Mouse (Mus musculus) liver, embryonic 12.5 days (tissue): ENCODE results near the gene Tom1l2. TPM values are rescaled to one million over a fixed set of nuclear protein-coding genes. Genes with fewer than 3 reads are reported as not detected.

ENCODE experiments used
- ATAC-seq: fragments of 200-750 bp; cut with Nextera tagmentation; 2 replicates; pipeline ENCODE4 v1.8.0; 2017; ENCODE audit warnings: moderate number of reproducible peaks, mild to moderate bottlenecking, moderate library complexity
- H3K27ac ChIP-seq: fragments of 300-500 bp; sonication (generic); 2 replicates; pipeline ENCODE4 v1.5.1; 2016; ENCODE audit warnings: mild to moderate bottlenecking
- H3K27me3 ChIP-seq: fragments of 300-500 bp; sonication (generic); replicated peaks from 2 replicates; pipeline ENCODE4 v1.6.1; 2016; ENCODE audit warnings: mild to moderate bottlenecking, moderate library complexity
- H3K36me3 ChIP-seq: fragments of 300-500 bp; sonication (generic); 2 replicates; pipeline ENCODE4 v1.6.1; 2016; ENCODE audit warnings: mild to moderate bottlenecking, moderate library complexity
- H3K4me1 ChIP-seq: fragments of 300-500 bp; sonication (generic); 2 replicates; pipeline ENCODE4 v1.6.1; 2016
- H3K4me2 ChIP-seq: fragments of 300-500 bp; sonication (generic); 2 replicates; pipeline ENCODE4 v1.6.1; 2016; ENCODE audit warnings: mild to moderate bottlenecking, moderate library complexity
- H3K4me3 ChIP-seq: fragments of 300-500 bp; sonication (generic); 2 replicates; pipeline ENCODE4 v1.5.1; 2016; ENCODE audit warnings: mild to moderate bottlenecking, moderate library complexity
- H3K9ac ChIP-seq: fragments of 300-500 bp; sonication (generic); 2 replicates; pipeline ENCODE4 v1.6.1; 2016; ENCODE audit warnings: mild to moderate bottlenecking, moderate library complexity
- H3K9me3 ChIP-seq: fragments of 300-500 bp; sonication (generic); replicated peaks from 2 replicates; pipeline ENCODE4 v1.6.1; 2016; ENCODE audit warnings: mild to moderate bottlenecking, moderate library complexity
- WGBS: fragments of 180-500 bp; shearing (Covaris S2); methylation state at CpG from one replicate; pipeline ENCODE4 v1.1.7; 2016; ENCODE audit not compliant: insufficient replicate concordance; 5-methylcytosine and 5-hydroxymethylcytosine counted together
- polyA plus RNA-seq: library from polyadenylated mRNA; unstranded; fragments of >200 nt; fragmentation: Nextera tagmentation; extraction: Ambion mirVana; gene quantifications from 2 replicates; pipeline ENCODE4 v1.2.1, GENCODE M21; 2016

The Tom1l2 gene
- 8.7 and 9.6 TPM in 2 replicates for polyA plus RNA-seq

- Histone ChIP-seq H3K27me3 (no peaks in the 10 kb centered on the region), H3K4me1 (peaks cover 46% of the 10 kb centered on the region), H3K4me2 (peak within 1 kb of the TSS; percentile 94), H3K4me3 (peak within 1 kb of the TSS; percentile 75), H3K36me3 (no peaks in the 10 kb centered on the region), H3K9ac (peak within 1 kb of the TSS; percentile 79), H3K27ac (peak within 1 kb of the TSS; percentile 81), H3K9me3 (no peaks in the 10 kb centered on the region)
- 1% methylated on average over 57 of the region's 57 CpGs for WGBS
- ATAC-seq, result peak; percentile 99
Observed at GRCm38 (mm10) chr11:60352559-60353411, at the start of gene Tom1l2, which contains the start of gene Drc3. Tom1l2 (minus strand) TSS chr11:60352905. Drc3 (plus strand) TSS chr11:60353329.

- Histone ChIP-seq H3K4me1 (no peaks in the 10 kb centered on the region), H3K27me3 (no peaks in the 10 kb centered on the region), H3K36me3 (peaks cover 25% of the 10 kb centered on the region), H3K4me3 (no peak overlapping the region), H3K9ac (no peak overlapping the region), H3K27ac (no peak overlapping the region), H3K4me2 (no peak overlapping the region), H3K9me3 (no peaks in the 10 kb centered on the region)
- WGBS, result 69% methylated on average over 2 of the region's 2 CpGs
- no peak for ATAC-seq
Observed at GRCm38 (mm10) chr11:60397172-60397571, 44.5 kb upstream of the Tom1l2 start.

DNA sequence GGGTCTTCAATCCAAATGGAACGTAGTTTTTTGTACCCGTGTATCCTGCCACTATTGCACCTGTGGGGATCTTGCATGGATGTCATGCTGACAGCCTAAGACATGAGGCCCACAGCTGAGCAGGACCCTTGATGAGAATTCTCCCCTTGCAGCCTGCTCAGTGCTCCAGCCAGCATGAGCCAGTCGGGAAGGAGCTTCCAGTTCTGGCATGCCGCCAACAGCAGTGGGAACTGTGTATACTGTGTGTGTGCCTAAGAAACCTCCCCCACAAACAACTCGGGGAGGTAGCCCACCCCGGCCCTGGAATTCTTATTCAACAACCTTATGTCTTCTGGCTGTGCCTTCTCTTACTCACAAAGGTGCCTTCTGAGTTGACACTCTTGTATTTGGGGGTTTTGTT, 43.8 kb upstream of the Tom1l2 start:
- no peak overlapping the region for H3K4me3 ChIP-seq
- peaks cover 18% of the 10 kb centered on the region for H3K36me3 ChIP-seq
- no peaks in the 10 kb centered on the region for H3K9me3 ChIP-seq
- H3K4me1 ChIP-seq, result no peaks in the 10 kb centered on the region
- no peak for ATAC-seq
- 71% methylated on average over 6 of the region's 6 CpGs for WGBS
- H3K9ac ChIP-seq, result no peak overlapping the region
- no peak overlapping the region for H3K4me2 ChIP-seq
- H3K27ac ChIP-seq, result no peak overlapping the region
- H3K27me3 ChIP-seq, result no peaks in the 10 kb centered on the region

DNA sequence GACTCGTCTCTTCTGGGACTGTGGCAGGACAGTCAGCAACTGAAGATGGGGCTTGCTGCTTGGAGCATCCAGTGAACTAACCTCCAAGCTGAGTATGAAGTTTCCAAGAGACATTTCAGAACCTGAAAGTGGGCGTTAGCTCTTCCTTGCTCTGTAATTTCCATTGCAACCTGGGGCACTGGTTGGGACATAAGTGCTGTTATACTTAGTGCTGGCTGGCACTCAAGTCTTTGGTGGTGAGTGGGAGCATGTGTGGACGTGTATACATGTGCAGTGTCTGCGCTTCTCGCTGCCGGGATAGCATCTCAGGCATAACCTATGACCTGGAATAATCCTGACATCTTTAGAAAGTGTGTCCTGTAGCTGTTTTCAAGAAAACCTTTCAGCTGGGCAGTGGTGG, 38.6 kb upstream of the Tom1l2 start:
- no peak for ATAC-seq
- Histone ChIP-seq H3K36me3 (no peaks in the 10 kb centered on the region), H3K4me1 (no peaks in the 10 kb centered on the region), H3K9me3 (no peaks in the 10 kb centered on the region), H3K9ac (no peak overlapping the region), H3K4me2 (no peak overlapping the region), H3K27me3 (peaks cover 4% of the 10 kb centered on the region; the same call in 1 of the 2 replicates), H3K27ac (no peak overlapping the region), H3K4me3 (no peak overlapping the region)
- 70% methylated on average over 6 of the region's 6 CpGs for WGBS

GRCm38 (mm10) chr11:60387944-60388343, 35.2 kb upstream of the Tom1l2 start:
- ATAC-seq, result no peak

GRCm38 (mm10) chr11:60385946-60386345, 33.2 kb upstream of the Tom1l2 start:
- Histone ChIP-seq H3K4me2 (no peak overlapping the region), H3K9ac (no peak overlapping the region), H3K27ac (no peak overlapping the region), H3K9me3 (no peaks in the 10 kb centered on the region), H3K27me3 (peaks cover 37% of the 10 kb centered on the region), H3K4me3 (no peak overlapping the region), H3K36me3 (no peaks in the 10 kb centered on the region), H3K4me1 (no peaks in the 10 kb centered on the region)
- 69% methylated on average over 5 of the region's 5 CpGs for WGBS
- ATAC-seq, result no peak

More at GRCm38 (mm10) chr11:60387944-60388343, 35.2 kb upstream of the Tom1l2 start:
- Histone ChIP-seq H3K36me3 (no peaks in the 10 kb centered on the region), H3K4me3 (no peak overlapping the region), H3K4me1 (no peaks in the 10 kb centered on the region), H3K27me3 (peaks cover 29% of the 10 kb centered on the region), H3K4me2 (no peak overlapping the region), H3K9me3 (no peaks in the 10 kb centered on the region), H3K9ac (no peak overlapping the region), H3K27ac (no peak overlapping the region)
- WGBS, result 70% methylated on average over 2 of the region's 2 CpGs

- Histone ChIP-seq H3K4me2 (0 out of 2 replicates have a peak overlapping the region, but pooled peaks have one; percentile 10), H3K9ac (no peak overlapping the region), H3K9me3 (no peaks in the 10 kb centered on the region), H3K4me3 (no peak overlapping the region), H3K36me3 (no peaks in the 10 kb centered on the region), H3K4me1 (no peaks in the 10 kb centered on the region), H3K27me3 (peaks cover 37% of the 10 kb centered on the region), H3K27ac (no peak overlapping the region)
- WGBS, result 18% methylated on average over 16 of the region's 16 CpGs
- no peak for ATAC-seq
Observed at GRCm38 (mm10) chr11:60384762-60385421, 32.2 kb upstream of the Tom1l2 start.

GRCm38 (mm10) chr11:60383518-60383917, 30.8 kb upstream of the Tom1l2 start:
- no peak overlapping the region for H3K9ac ChIP-seq
- 76% methylated on average over 6 of the region's 6 CpGs for WGBS
- no peak overlapping the region for H3K4me3 ChIP-seq
- peaks cover 37% of the 10 kb centered on the region for H3K27me3 ChIP-seq
- ATAC-seq, result no peak
- no peak overlapping the region for H3K4me2 ChIP-seq
- no peaks in the 10 kb centered on the region for H3K4me1 ChIP-seq
- H3K9me3 ChIP-seq, result no peaks in the 10 kb centered on the region
- no peak overlapping the region for H3K27ac ChIP-seq
- no peaks in the 10 kb centered on the region for H3K36me3 ChIP-seq

DNA sequence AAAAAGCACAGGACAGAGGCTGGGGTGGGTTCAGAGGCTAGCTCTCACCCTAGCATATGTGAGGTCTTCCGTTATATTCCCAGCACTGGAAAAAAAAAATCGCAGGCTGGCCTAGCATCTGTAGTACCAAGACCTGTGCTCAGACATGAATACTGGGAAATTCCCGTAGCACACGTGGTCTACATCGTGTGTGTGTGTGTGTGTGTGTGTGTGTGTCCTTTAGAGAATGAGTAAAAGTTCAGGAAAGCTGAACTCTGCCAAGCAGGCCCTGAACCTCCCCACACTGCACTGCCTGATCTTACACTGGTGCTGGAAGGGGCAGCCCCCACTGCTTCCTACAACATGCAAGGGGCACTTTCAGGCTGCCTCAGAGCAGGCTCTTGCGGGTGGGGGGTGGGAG, 21.8 kb upstream of the Tom1l2 start:
- H3K9ac ChIP-seq, result no peak overlapping the region
- no peak overlapping the region for H3K4me3 ChIP-seq
- H3K36me3 ChIP-seq, result no peaks in the 10 kb centered on the region
- WGBS, result 71% methylated on average over 6 of the region's 6 CpGs
- no peak overlapping the region for H3K4me2 ChIP-seq
- H3K9me3 ChIP-seq, result no peaks in the 10 kb centered on the region
- no peak for ATAC-seq
- no peaks in the 10 kb centered on the region for H3K4me1 ChIP-seq
- peaks cover 12% of the 10 kb centered on the region for H3K27me3 ChIP-seq
- no peak overlapping the region for H3K27ac ChIP-seq

DNA sequence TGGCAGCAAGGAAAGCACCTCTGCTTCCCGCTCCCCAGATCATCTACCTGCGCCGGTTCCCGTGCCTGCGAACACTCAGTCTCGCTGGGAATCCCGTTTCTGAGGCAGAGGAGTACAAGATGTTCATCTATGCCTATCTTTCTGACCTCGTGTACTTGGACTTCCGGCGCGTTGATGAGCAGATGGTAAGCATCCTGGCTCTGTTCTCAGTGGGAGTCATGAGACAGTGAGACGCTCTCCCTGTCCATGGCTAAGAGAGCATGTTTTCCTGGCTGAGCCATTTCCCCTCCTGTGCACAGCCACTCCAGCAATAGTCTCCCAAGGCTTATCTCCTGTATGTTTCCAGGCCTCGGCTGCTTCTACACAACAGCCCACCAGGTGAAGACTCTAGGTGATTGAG, 17.7 kb upstream of the Tom1l2 start:
- H3K27me3 ChIP-seq, result peaks cover 32% of the 10 kb centered on the region
- H3K4me3 ChIP-seq, result no peak overlapping the region
- no peak for ATAC-seq
- no peak overlapping the region for H3K9ac ChIP-seq
- no peak overlapping the region for H3K27ac ChIP-seq
- WGBS, result 65% methylated on average over 13 of the region's 13 CpGs
- no peak overlapping the region for H3K4me2 ChIP-seq
- no peaks in the 10 kb centered on the region for H3K36me3 ChIP-seq
- no peaks in the 10 kb centered on the region for H3K4me1 ChIP-seq
- H3K9me3 ChIP-seq, result no peaks in the 10 kb centered on the region

GRCm38 (mm10) chr11:60369448-60369847, 16.7 kb upstream of the Tom1l2 start:
- no peaks in the 10 kb centered on the region for H3K9me3 ChIP-seq
- no peaks in the 10 kb centered on the region for H3K4me1 ChIP-seq
- no peak for ATAC-seq
- H3K9ac ChIP-seq, result no peak overlapping the region
- 75% methylated on average over 4 of the region's 4 CpGs for WGBS
- no peak overlapping the region for H3K4me3 ChIP-seq
- no peaks in the 10 kb centered on the region for H3K36me3 ChIP-seq
- peaks cover 32% of the 10 kb centered on the region for H3K27me3 ChIP-seq
- H3K27ac ChIP-seq, result no peak overlapping the region
- no peak overlapping the region for H3K4me2 ChIP-seq

- Histone ChIP-seq H3K27me3 (peaks cover 32% of the 10 kb centered on the region), H3K9ac (no peak overlapping the region), H3K36me3 (no peaks in the 10 kb centered on the region), H3K4me2 (no peak overlapping the region), H3K4me3 (no peak overlapping the region), H3K4me1 (no peaks in the 10 kb centered on the region), H3K27ac (no peak overlapping the region), H3K9me3 (no peaks in the 10 kb centered on the region)
- WGBS, result 57% methylated on average over 4 of the region's 4 CpGs
- ATAC-seq, result no peak
Observed at GRCm38 (mm10) chr11:60368909-60369308, 16.2 kb upstream of the Tom1l2 start.
